Mouse (Mus musculus): ENCODE results near the gene Ltb. TPM values are rescaled to one million over a fixed set of nuclear protein-coding genes. Genes with fewer than 3 reads are reported as not detected.

Ltb gene
- not detected for total RNA-seq (2021)
- long read RNA-seq, experiment 1 = 0 reads
- long read RNA-seq, experiment 2 = 0 reads

- Histone ChIP-seq H3K27ac (peak within 1 kb of the TSS; percentile 62), H3K4me3 (peak within 1 kb of the TSS; percentile 76)
- DNase-seq = no peak
- intact Hi-C loops (cut with DNase I) = loop anchor here (2.0 kb wide), 1 partner anchor 15 kb away; no protein-coding TSS in a partner anchor
- TF ChIP-seq CTCF (IDR thresholded peaks at IDR 0.05) = no peak
Measured at GRCm38 (mm10) chr17:35193881-35194843, at the start of gene Ltb. TSS of gene Ltb (plus strand) at chr17:35194439.

- Histone ChIP-seq H3K27ac (no peak overlapping the region), H3K4me3 (no peak overlapping the region)
- intact Hi-C loops (cut with DNase I) = no loop called here
- no peak for TF ChIP-seq CTCF (IDR thresholded peaks at IDR 0.05)
- no peak for DNase-seq
Measured at GRCm38 (mm10) chr17:35146139-35146538, 48.1 kb upstream of the Ltb start.

- H3K27ac ChIP-seq = no peak overlapping the region
- intact Hi-C loops (cut with DNase I) = no loop called here
Measured at GRCm38 (mm10) chr17:35147348-35147747, 46.9 kb upstream of the Ltb start.

GRCm38 (mm10) chr17:35147922-35148639, 46.2 kb upstream of the Ltb start:
- Histone ChIP-seq H3K27ac (peak overlapping the region; percentile 8; the same call in 1 of the 2 replicates), H3K4me3 (no peak overlapping the region)
- DNase-seq = no peak
- intact Hi-C loops (cut with DNase I) = no loop called here
- no peak for TF ChIP-seq CTCF (IDR thresholded peaks at IDR 0.05)

More at GRCm38 (mm10) chr17:35147348-35147747, 46.9 kb upstream of the Ltb start:
- no peak overlapping the region for H3K4me3 ChIP-seq
- DNase-seq = no peak
- TF ChIP-seq CTCF (IDR thresholded peaks at IDR 0.05) = no peak

GRCm38 (mm10) chr17:35152121-35152520, 42.1 kb upstream of the Ltb start:
- intact Hi-C loops (cut with DNase I) = no loop called here
- Histone ChIP-seq H3K4me3 (no peak overlapping the region), H3K27ac (no peak overlapping the region)
- no peak for TF ChIP-seq CTCF (IDR thresholded peaks at IDR 0.05)
- DNase-seq = no peak

- Histone ChIP-seq H3K4me3 (no peak overlapping the region), H3K27ac (no peak overlapping the region)
- TF ChIP-seq CTCF (IDR thresholded peaks at IDR 0.05) = no peak
- no peak for DNase-seq
- intact Hi-C loops (cut with DNase I) = no loop called here
Measured at GRCm38 (mm10) chr17:35153077-35153476, 41.2 kb upstream of the Ltb start.

- Histone ChIP-seq H3K27ac (no peak overlapping the region), H3K4me3 (no peak overlapping the region)
- DNase-seq = no peak
- intact Hi-C loops (cut with DNase I) = no loop called here
- no peak for TF ChIP-seq CTCF (IDR thresholded peaks at IDR 0.05)
Measured at GRCm38 (mm10) chr17:35153931-35154330, 40.3 kb upstream of the Ltb start.

GRCm38 (mm10) chr17:35154616-35155015, 39.6 kb upstream of the Ltb start:
- intact Hi-C loops (cut with DNase I) = no loop called here
- H3K4me3 ChIP-seq = no peak overlapping the region
- no peak for DNase-seq
- no peak overlapping the region for H3K27ac ChIP-seq
- no peak for TF ChIP-seq CTCF (IDR thresholded peaks at IDR 0.05)

GRCm38 (mm10) chr17:35155451-35155850, 38.8 kb upstream of the Ltb start:
- Histone ChIP-seq H3K4me3 (no peak overlapping the region), H3K27ac (no peak overlapping the region)
- TF ChIP-seq CTCF (IDR thresholded peaks at IDR 0.05) = no peak
- intact Hi-C loops (cut with DNase I) = no loop called here
- DNase-seq = no peak

GRCm38 (mm10) chr17:35156461-35157200, 37.6 kb upstream of the Ltb start:
- no peak for TF ChIP-seq CTCF (IDR thresholded peaks at IDR 0.05)
- no peak overlapping the region for H3K27ac ChIP-seq
- H3K4me3 ChIP-seq = no peak overlapping the region
- DNase-seq = no peak
- intact Hi-C loops (cut with DNase I) = no loop called here

GRCm38 (mm10) chr17:35157254-35157653, 37.0 kb upstream of the Ltb start:
- no peak for TF ChIP-seq CTCF (IDR thresholded peaks at IDR 0.05)
- H3K27ac ChIP-seq = no peak overlapping the region
- intact Hi-C loops (cut with DNase I) = no loop called here
- no peak overlapping the region for H3K4me3 ChIP-seq
- no peak for DNase-seq

GRCm38 (mm10) chr17:35157661-35158175, 36.5 kb upstream of the Ltb start:
- TF ChIP-seq CTCF (IDR thresholded peaks at IDR 0.05) = no peak
- no peak overlapping the region for H3K27ac ChIP-seq
- intact Hi-C loops (cut with DNase I) = no loop called here
- no peak overlapping the region for H3K4me3 ChIP-seq
- no peak for DNase-seq

Measured in gastrocnemius, adult 2 months (tissue).